In genomic region chr19:61261241-61261640, GRCm38 (mm10) we compare ENCODE assay signal across 50 mouse cellular contexts. TPM values are rescaled to one million over a fixed set of nuclear protein-coding genes. Genes with fewer than 3 reads are reported as not detected.
"Had no signal": no experiment of that assay in that cellular context is flagged by ENCODE, and none has a peak within 500 bp of the region (broad histone marks: within the 10 kb centered on the region; RNA-seq: fewer than 3 reads in every experiment).

No protein-coding gene starts in this region.

- DNase-seq: heart, postnatal 10 days; heart, postnatal 14 days; heart, postnatal 36 days; heart, postnatal 4 days; kidney, adult 11 months; kidney, adult 18-20 months; kidney, adult 2 months; kidney, adult 8-10 months; kidney, adult 9 months; kidney, postnatal 10 days; kidney, postnatal 14 days; kidney, postnatal 36 days; kidney, postnatal 4 days; layer of hippocampus, adult 9-11 months; layer of hippocampus, postnatal 36 days had no signal

- H3K9ac ChIP-seq: heart, embryonic 13.5 days; heart, embryonic 15.5 days; hindbrain, embryonic 12.5 days; hindbrain, embryonic 13.5 days; hindbrain, embryonic 14.5 days; hindbrain, embryonic 15.5 days; intestine, embryonic 15.5 days; kidney, embryonic 15.5 days had no signal

- H3K36me3 ChIP-seq: heart, embryonic 13.5 days; heart, embryonic 15.5 days; hindbrain, embryonic 10.5 days; hindbrain, embryonic 12.5 days; hindbrain, embryonic 13.5 days; hindbrain, embryonic 15.5 days; intestine, embryonic 15.5 days; kidney, embryonic 15.5 days had no signal

- ATAC-seq: hindbrain, embryonic 16.5 days; hindbrain, postnatal 0 days; inflammation-experienced regulatory T-cells, adult 6 months; intestine, embryonic 15.5 days; intestine, embryonic 16.5 days; intestine, postnatal 0 days had no signal

- H3K27ac ChIP-seq: heart, embryonic 13.5 days; heart, embryonic 15.5 days; hindbrain, embryonic 10.5 days; hindbrain, embryonic 12.5 days; hindbrain, embryonic 13.5 days; hindbrain, embryonic 14.5 days; hindbrain, embryonic 15.5 days; hindbrain, postnatal 0 days; intestine, embryonic 15.5 days; kidney, embryonic 15.5 days; kidney, postnatal 0 days; layer of hippocampus, adult 2 months; left cerebral cortex, adult 2 months had no signal

- H3K4me3 ChIP-seq: heart, embryonic 13.5 days; heart, embryonic 15.5 days; hindbrain, embryonic 10.5 days; hindbrain, embryonic 12.5 days; hindbrain, embryonic 13.5 days; hindbrain, embryonic 15.5 days; intestine, embryonic 15.5 days; kidney, embryonic 15.5 days; layer of hippocampus, adult 2 months; left cerebral cortex, adult 2 months had no signal

- H3K9me3 ChIP-seq: heart, embryonic 13.5 days; heart, embryonic 15.5 days; hindbrain, embryonic 10.5 days; hindbrain, embryonic 12.5 days; hindbrain, embryonic 13.5 days; hindbrain, embryonic 15.5 days; intestine, embryonic 15.5 days; kidney, embryonic 15.5 days had no signal

- H3K27me3 ChIP-seq: heart, embryonic 13.5 days; heart, embryonic 15.5 days; hindbrain, embryonic 12.5 days; hindbrain, embryonic 13.5 days; hindbrain, embryonic 15.5 days; intestine, embryonic 15.5 days; kidney, embryonic 15.5 days had no signal

- H3K4me2 ChIP-seq: heart, embryonic 11.5 days; heart, embryonic 13.5 days; heart, embryonic 15.5 days; hindbrain, embryonic 12.5 days; hindbrain, embryonic 13.5 days; hindbrain, embryonic 14.5 days; hindbrain, embryonic 15.5 days; intestine, embryonic 15.5 days; kidney, embryonic 15.5 days had no signal

- H3K4me1 ChIP-seq: heart, embryonic 13.5 days; heart, embryonic 15.5 days; hindbrain, embryonic 10.5 days; hindbrain, embryonic 12.5 days; hindbrain, embryonic 13.5 days; intestine, embryonic 15.5 days had no signal

RNA-seq across cellular contexts. Expression of gene Gm21060, which starts 35.6 kb away (rescaled TPM):
- total RNA-seq: heart, postnatal 10 days; heart, postnatal 14 days; heart, postnatal 25 days; heart, postnatal 36 days; heart, postnatal 4 days; hematopoietic stem cell, adult 5-6 weeks; hindbrain, postnatal 0 days; layer of hippocampus, adult 18-20 months; layer of hippocampus, adult 2 months; layer of hippocampus, adult 8-10 months; layer of hippocampus, postnatal 10 days; layer of hippocampus, postnatal 14 days; layer of hippocampus, postnatal 25 days; layer of hippocampus, postnatal 36 days; left cerebral cortex, adult 18-20 months; left cerebral cortex, adult 2 months; left cerebral cortex, adult 8-10 months had no signal
- polyA plus RNA-seq: heart, embryonic 11.5 days; heart, embryonic 13.5 days; heart, embryonic 14.5 days; heart, embryonic 15.5 days; heart, embryonic 16.5 days; heart, postnatal 0 days; hindbrain, embryonic 10.5 days; hindbrain, embryonic 11.5 days; hindbrain, embryonic 12.5 days; hindbrain, embryonic 13.5 days; hindbrain, embryonic 14.5 days; hindbrain, embryonic 15.5 days; hindbrain, embryonic 16.5 days; hindbrain, postnatal 0 days; inflammation-experienced regulatory T-cells, adult 6 months; intestine, embryonic 14.5 days; intestine, embryonic 15.5 days; intestine, embryonic 16.5 days; intestine, postnatal 0 days; kidney, adult 2 months; kidney, embryonic 14.5 days; kidney, embryonic 15.5 days; kidney, embryonic 16.5 days; kidney, postnatal 0 days; large intestine, adult 2 months had no signal
